8 mouse cellular contexts compared by ENCODE assay signal in the genomic region with DNA sequence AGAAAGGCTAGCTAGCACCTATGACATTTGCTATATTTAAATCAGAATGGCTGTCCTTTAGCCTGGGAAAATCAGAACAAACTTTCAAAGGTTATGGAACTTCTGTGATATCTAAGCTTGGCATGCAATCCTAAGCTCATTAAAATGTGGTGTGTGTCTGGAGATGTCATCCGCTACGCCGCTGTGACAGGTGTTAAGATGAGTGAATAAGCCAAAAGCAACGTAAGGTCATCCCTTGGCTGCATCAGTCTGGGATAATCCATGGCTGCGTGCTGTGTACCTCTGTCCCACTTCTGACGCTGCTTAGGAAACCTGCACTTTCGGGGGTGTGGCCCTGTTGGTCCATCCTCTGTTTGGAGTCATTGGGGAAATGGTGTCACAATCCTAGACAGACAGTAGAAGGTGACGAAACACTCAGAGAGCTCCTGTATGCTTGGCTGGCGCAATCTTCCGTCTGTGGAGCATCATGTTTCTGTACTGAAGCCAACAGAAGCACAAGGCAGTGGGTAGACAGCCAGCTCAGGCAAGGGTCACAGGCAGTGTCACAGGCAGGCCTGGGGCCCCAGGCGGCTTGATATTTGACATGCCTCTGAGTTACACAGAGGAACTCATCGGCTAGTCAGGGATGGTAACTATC. TPM values are rescaled to one million over a fixed set of nuclear protein-coding genes. Genes with fewer than 3 reads are reported as not detected.
A peak's percentile ranks its signal among the peaks of the same experiment; 100 is the strongest.
DNase-seq lines count a peak whose midpoint lies in the region; ATAC-seq lines count a peak whose summit lies in the region.

No protein-coding gene starts in this region.

- DNase-seq in cerebellum, postnatal 10 days, result peak; percentile 24 to 30
- no peak for DNase-seq in cerebellum, adult 11 months
- DNase-seq in heart, adult 11 months, result peak; percentile 98
- peak; percentile 26 for DNase-seq in kidney, postnatal 10 days
- DNase-seq in layer of hippocampus, postnatal 14 days (ENCODE audit: low spot score in 2 of 2), result no peak
- DNase-seq in left cerebral cortex, postnatal 10 days (ENCODE audit: extremely low spot score in 1 of 2, low spot score in 2 of 2), result no peak
- no peak for DNase-seq in right cerebral cortex, postnatal 14 days

- peak; percentile 97 for ATAC-seq in megakaryocyte progenitor cell, adult 5-6 weeks (replicated peaks; ENCODE audit: poor library complexity)

- intact Hi-C loops in left cerebral cortex, postnatal 10 days (cut with DNase I), result no loop called here

RNA-seq across cellular contexts. Expression of gene Gpat3, which starts 15.0 kb away (rescaled TPM):
- total RNA-seq in megakaryocyte progenitor cell, adult 5-6 weeks (2015), result 0.07 TPM in 1 of 2 replicates, not detected in the other
- 0.27 and 0.37 TPM in 2 replicates for total RNA-seq in megakaryocyte progenitor cell, adult 5-6 weeks (2017)
- total RNA-seq in layer of hippocampus, postnatal 14 days (2021), result 1 to 10 TPM; 2.2 to 3.1 TPM
- total RNA-seq in left cerebral cortex, postnatal 10 days (2021), result 1 to 10 TPM; 1.7 to 1.8 TPM

RNA-seq across cellular contexts. Expression of gene Abraxas1, which starts 39.8 kb away (rescaled TPM):
- 25.6 and 33.5 TPM in 2 replicates for total RNA-seq in megakaryocyte progenitor cell, adult 5-6 weeks (2015)
- 33.9 and 44.7 TPM in 2 replicates for total RNA-seq in megakaryocyte progenitor cell, adult 5-6 weeks (2017)
- 1 to 10 TPM; 6.4 to 7.5 TPM for total RNA-seq in layer of hippocampus, postnatal 14 days (2021)
- 1 to 10 TPM; 4.8 to 5.7 TPM for total RNA-seq in left cerebral cortex, postnatal 10 days (2021)

Comparison
In these comparisons a context has a peak if more than half of its experiments do, and no peak if none do; other contexts are left out.
1. DNase-seq: peak in cerebellum, postnatal 10 days (2 of 2), heart, adult 11 months (single experiment) and kidney, postnatal 10 days (single experiment); none in cerebellum, adult 11 months (single experiment), layer of hippocampus, postnatal 14 days (0 of 2), left cerebral cortex, postnatal 10 days (0 of 2) and right cerebral cortex, postnatal 14 days (single experiment).